Mouse (Mus musculus): ENCODE data around the gene Phf2. TPM values are rescaled to one million over a fixed set of nuclear protein-coding genes. Genes with fewer than 3 reads are reported as not detected.
"Not testable (repeated sequence)": the region's sequence is repeated elsewhere in the genome, so short reads cannot be mapped to it uniquely, and the experiment has no call there.

Gene Phf2
- polyA plus RNA-seq, 1 experiment from 2014 or later = 11.6 TPM

- H3K27me3 ChIP-seq (replicated peaks; ENCODE audit: control insufficient read depth, insufficient read depth, low read length); H3K4me2 ChIP-seq (ENCODE audit: low read depth, low read length); H3K4me3 ChIP-seq (ENCODE audit: low read depth, low read length); H3K9me3 ChIP-seq (ENCODE audit: control insufficient read depth, low read length); DNase-seq (ENCODE audit: low spot score); H3K4me1 ChIP-seq (ENCODE audit: control insufficient read depth, insufficient read depth, low read length); H3K9ac ChIP-seq (ENCODE audit: low read depth, low read length); ATAC-seq (ENCODE audit: low read depth); H3K27ac ChIP-seq (replicated peaks; ENCODE audit: low read depth, low read length): not testable (repeated sequence)
- WGBS = 87% methylated on average over 4 of the region's 4 CpGs
- peaks cover 87% of the 10 kb centered on the region for H3K36me3 ChIP-seq (ENCODE audit: control insufficient read depth, insufficient read depth, low read length)
These were observed 61.3 kb downstream of the Phf2 start for GRCm38 (mm10) chr13:48809668-48810067.

GRCm38 (mm10) chr13:48807481-48808031 is 63.4 kb downstream of the Phf2 start:
- Histone ChIP-seq H3K9ac (ENCODE audit: low read depth, low read length) (no peak overlapping the region), H3K4me1 (ENCODE audit: control insufficient read depth, insufficient read depth, low read length) (no peaks in the 10 kb centered on the region), H3K27ac (replicated peaks; ENCODE audit: low read depth, low read length) (no peak overlapping the region), H3K4me3 (ENCODE audit: low read depth, low read length) (no peak overlapping the region), H3K36me3 (ENCODE audit: control insufficient read depth, insufficient read depth, low read length) (peaks cover 86% of the 10 kb centered on the region), H3K9me3 (ENCODE audit: control insufficient read depth, low read length) (no peaks in the 10 kb centered on the region), H3K27me3 (replicated peaks; ENCODE audit: control insufficient read depth, insufficient read depth, low read length) (no peaks in the 10 kb centered on the region), H3K4me2 (ENCODE audit: low read depth, low read length) (no peak overlapping the region)
- no peak for ATAC-seq (ENCODE audit: low read depth)
- peak; percentile 23 for DNase-seq (ENCODE audit: low spot score)
- 67% methylated on average over 5 of the region's 5 CpGs for WGBS

GRCm38 (mm10) chr13:48802181-48802580 is 68.7 kb downstream of the Phf2 start:
- H3K9ac ChIP-seq (ENCODE audit: low read depth, low read length) = no peak overlapping the region
- H3K4me3 ChIP-seq (ENCODE audit: low read depth, low read length) = no peak overlapping the region
- peaks cover 53% of the 10 kb centered on the region for H3K36me3 ChIP-seq (ENCODE audit: control insufficient read depth, insufficient read depth, low read length)
- no peaks in the 10 kb centered on the region for H3K9me3 ChIP-seq (ENCODE audit: control insufficient read depth, low read length)
- ATAC-seq (ENCODE audit: low read depth) = no peak
- H3K4me1 ChIP-seq (ENCODE audit: control insufficient read depth, insufficient read depth, low read length) = no peaks in the 10 kb centered on the region
- WGBS = 48% methylated on average over 15 of the region's 15 CpGs
- H3K27ac ChIP-seq (replicated peaks; ENCODE audit: low read depth, low read length) = no peak overlapping the region
- no peaks in the 10 kb centered on the region for H3K27me3 ChIP-seq (replicated peaks; ENCODE audit: control insufficient read depth, insufficient read depth, low read length)
- H3K4me2 ChIP-seq (ENCODE audit: low read depth, low read length) = no peak overlapping the region
- no peak for DNase-seq (ENCODE audit: low spot score)

- no peaks in the 10 kb centered on the region for H3K9me3 ChIP-seq (ENCODE audit: control insufficient read depth, low read length)
- WGBS = 43% methylated on average over 8 of the region's 11 CpGs
- H3K36me3 ChIP-seq (ENCODE audit: control insufficient read depth, insufficient read depth, low read length) = peaks cover 42% of the 10 kb centered on the region
- H3K4me2 ChIP-seq (ENCODE audit: low read depth, low read length) = no peak overlapping the region
- no peaks in the 10 kb centered on the region for H3K27me3 ChIP-seq (replicated peaks; ENCODE audit: control insufficient read depth, insufficient read depth, low read length)
- no peak overlapping the region for H3K27ac ChIP-seq (replicated peaks; ENCODE audit: low read depth, low read length)
- peak; percentile 68 for DNase-seq (ENCODE audit: low spot score)
- peak; percentile 71 for ATAC-seq (ENCODE audit: low read depth)
- H3K4me1 ChIP-seq (ENCODE audit: control insufficient read depth, insufficient read depth, low read length) = no peaks in the 10 kb centered on the region; the same call in 1 of the 2 replicates
- H3K9ac ChIP-seq (ENCODE audit: low read depth, low read length) = no peak overlapping the region
- no peak overlapping the region for H3K4me3 ChIP-seq (ENCODE audit: low read depth, low read length)
These were observed 69.9 kb downstream of the Phf2 start for GRCm38 (mm10) chr13:48800850-48801546.

- Histone ChIP-seq H3K4me3 (ENCODE audit: low read depth, low read length) (no peak overlapping the region), H3K9me3 (ENCODE audit: control insufficient read depth, low read length) (no peaks in the 10 kb centered on the region), H3K9ac (ENCODE audit: low read depth, low read length) (no peak overlapping the region), H3K4me1 (ENCODE audit: control insufficient read depth, insufficient read depth, low read length) (no peaks in the 10 kb centered on the region; the same call in 1 of the 2 replicates), H3K27ac (replicated peaks; ENCODE audit: low read depth, low read length) (no peak overlapping the region), H3K36me3 (ENCODE audit: control insufficient read depth, insufficient read depth, low read length) (peaks cover 16% of the 10 kb centered on the region), H3K4me2 (ENCODE audit: low read depth, low read length) (no peak overlapping the region), H3K27me3 (replicated peaks; ENCODE audit: control insufficient read depth, insufficient read depth, low read length) (no peaks in the 10 kb centered on the region)
- 41% methylated on average over 14 of the region's 14 CpGs for WGBS
- ATAC-seq (ENCODE audit: low read depth) = no peak
- DNase-seq (ENCODE audit: low spot score) = no peak
These were observed 72.6 kb downstream of the Phf2 start for GRCm38 (mm10) chr13:48798256-48798771.

GRCm38 (mm10) chr13:48796906-48797305 is 74.0 kb downstream of the Phf2 start:
- no peaks in the 10 kb centered on the region for H3K27me3 ChIP-seq (replicated peaks; ENCODE audit: control insufficient read depth, insufficient read depth, low read length)
- no peak overlapping the region for H3K27ac ChIP-seq (replicated peaks; ENCODE audit: low read depth, low read length)
- ATAC-seq (ENCODE audit: low read depth) (no peak), DNase-seq (ENCODE audit: low spot score) (no peak)
- 67% methylated on average over 11 of the region's 11 CpGs for WGBS
- no peak overlapping the region for H3K9ac ChIP-seq (ENCODE audit: low read depth, low read length)
- H3K4me2 ChIP-seq (ENCODE audit: low read depth, low read length) = no peak overlapping the region
- no peaks in the 10 kb centered on the region for H3K9me3 ChIP-seq (ENCODE audit: control insufficient read depth, low read length)
- H3K36me3 ChIP-seq (ENCODE audit: control insufficient read depth, insufficient read depth, low read length) = peaks cover 2% of the 10 kb centered on the region; the same call in 1 of the 2 replicates
- no peaks in the 10 kb centered on the region; the same call in 1 of the 2 replicates for H3K4me1 ChIP-seq (ENCODE audit: control insufficient read depth, insufficient read depth, low read length)
- no peak overlapping the region for H3K4me3 ChIP-seq (ENCODE audit: low read depth, low read length)

- H3K27me3 ChIP-seq (replicated peaks; ENCODE audit: control insufficient read depth, insufficient read depth, low read length) = no peaks in the 10 kb centered on the region
- no peak overlapping the region for H3K4me2 ChIP-seq (ENCODE audit: low read depth, low read length)
- no peaks in the 10 kb centered on the region for H3K36me3 ChIP-seq (ENCODE audit: control insufficient read depth, insufficient read depth, low read length)
- no peak for ATAC-seq (ENCODE audit: low read depth)
- no peaks in the 10 kb centered on the region for H3K9me3 ChIP-seq (ENCODE audit: control insufficient read depth, low read length)
- no peak overlapping the region for H3K27ac ChIP-seq (replicated peaks; ENCODE audit: low read depth, low read length)
- no peaks in the 10 kb centered on the region; the same call in 1 of the 2 replicates for H3K4me1 ChIP-seq (ENCODE audit: control insufficient read depth, insufficient read depth, low read length)
- no peak overlapping the region for H3K4me3 ChIP-seq (ENCODE audit: low read depth, low read length)
- H3K9ac ChIP-seq (ENCODE audit: low read depth, low read length) = no peak overlapping the region
- no peak for DNase-seq (ENCODE audit: low spot score)
- 88% methylated on average over 6 of the region's 6 CpGs for WGBS
These were observed 75.2 kb downstream of the Phf2 start for GRCm38 (mm10) chr13:48795711-48796110.

- H3K4me1 ChIP-seq (ENCODE audit: control insufficient read depth, insufficient read depth, low read length) = peaks cover 31% of the 10 kb centered on the region
- DNase-seq (ENCODE audit: low spot score) = no peak
- H3K9me3 ChIP-seq (ENCODE audit: control insufficient read depth, low read length) = no peaks in the 10 kb centered on the region
- no peak overlapping the region for H3K4me2 ChIP-seq (ENCODE audit: low read depth, low read length)
- no peaks in the 10 kb centered on the region for H3K27me3 ChIP-seq (replicated peaks; ENCODE audit: control insufficient read depth, insufficient read depth, low read length)
- no peak overlapping the region for H3K4me3 ChIP-seq (ENCODE audit: low read depth, low read length)
- H3K27ac ChIP-seq (replicated peaks; ENCODE audit: low read depth, low read length) = no peak overlapping the region
- H3K36me3 ChIP-seq (ENCODE audit: control insufficient read depth, insufficient read depth, low read length) = no peaks in the 10 kb centered on the region
- H3K9ac ChIP-seq (ENCODE audit: low read depth, low read length) = no peak overlapping the region
- ATAC-seq (ENCODE audit: low read depth) = no peak
- 72% methylated on average over 8 of the region's 8 CpGs for WGBS
These were observed 86.2 kb downstream of the Phf2 start for GRCm38 (mm10) chr13:48784594-48785298.

All from embryonic facial prominence, embryonic 14.5 days (tissue).